Mouse (Mus musculus) spleen, postnatal 14 days (tissue): ENCODE results near the gene Tcf25.

Experiments used
- DNase-seq, 2 experiments: peaks; one replicate each; pipeline ENCODE4 v3.0.0; 2021 to 2022; ENCODE audit warnings: low spot score in 2 of 2

Gene Tcf25

DNA sequence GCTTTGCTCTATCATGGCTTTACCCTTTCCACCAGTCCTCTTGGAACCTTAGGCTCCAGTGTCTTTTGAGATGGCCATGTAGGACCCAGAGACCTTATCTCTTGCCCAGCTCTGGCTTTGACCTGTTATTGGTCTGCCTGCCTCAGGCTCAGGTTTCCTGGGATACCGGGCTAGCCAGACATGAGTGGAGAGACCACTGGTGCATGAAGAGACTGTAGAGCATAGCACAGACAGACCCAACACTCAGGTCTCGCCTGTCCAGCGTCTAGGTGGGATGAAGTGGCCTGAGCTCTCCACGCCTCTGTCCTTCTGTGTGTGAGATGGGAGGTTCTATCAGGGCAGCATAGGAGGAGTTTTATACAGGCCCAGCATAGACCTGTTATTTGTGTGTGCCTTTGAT, 24.5 kb upstream of the Tcf25 start:
- no peak for DNase-seq

DNA sequence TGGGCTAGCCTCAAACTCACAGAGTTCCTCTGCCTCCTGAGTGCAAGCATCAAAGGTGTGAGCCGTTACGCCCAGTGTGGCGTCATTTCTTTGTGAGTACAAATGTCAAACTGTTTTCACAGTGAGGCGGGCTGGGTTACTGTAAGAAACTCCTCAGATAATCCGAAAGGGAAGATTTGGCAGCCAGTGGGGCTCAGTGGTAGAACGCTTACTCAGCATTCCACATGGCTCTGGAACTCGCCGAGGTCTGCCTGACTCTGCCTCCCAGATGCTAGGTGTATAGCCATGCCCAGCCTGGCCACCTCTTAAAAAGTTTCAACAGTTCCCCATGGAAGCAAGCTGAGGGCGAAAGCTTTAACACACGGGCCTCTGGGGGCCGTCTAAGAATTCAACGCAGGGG, 21.4 kb upstream of the Tcf25 start:
- DNase-seq = no peak

DNA sequence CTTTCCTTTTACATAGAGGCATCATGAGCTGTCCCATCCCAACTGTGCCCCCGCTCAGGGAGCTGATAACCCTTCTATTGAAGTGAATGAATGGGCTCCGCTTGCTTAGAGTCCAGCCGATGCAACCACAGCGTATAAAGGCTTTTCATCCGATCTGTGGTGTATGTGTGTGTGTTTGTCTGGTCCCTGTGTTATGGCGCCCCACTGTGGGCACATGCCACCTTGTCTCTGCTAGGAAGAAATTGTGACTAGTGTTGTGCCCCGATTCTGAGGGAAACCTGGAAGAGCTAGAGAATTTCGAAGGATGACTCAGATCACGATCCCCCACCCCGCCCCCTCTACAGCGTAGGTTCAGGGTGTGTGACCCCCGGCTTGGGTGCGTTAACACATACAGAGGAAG, 20.8 kb upstream of the Tcf25 start:
- DNase-seq = no peak

DNA sequence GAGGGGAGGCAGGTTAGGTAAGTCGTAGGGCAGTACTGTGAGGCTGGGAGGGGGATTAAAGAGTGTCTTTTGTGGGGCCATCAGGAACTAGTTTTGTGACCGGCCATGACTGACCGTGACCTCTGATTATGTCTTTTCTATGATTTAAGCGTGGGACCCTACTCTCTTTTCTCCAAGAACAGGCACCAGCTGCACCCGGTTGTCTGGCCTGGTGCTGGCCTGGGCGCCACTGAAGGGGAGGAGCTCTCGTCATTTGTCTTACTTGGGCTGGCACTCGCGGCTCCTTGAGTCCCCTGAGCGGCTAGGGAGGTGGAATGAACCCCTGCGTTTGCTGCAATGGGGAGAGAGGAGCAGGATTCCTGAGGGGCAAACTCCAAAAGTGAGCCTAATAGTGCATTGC, 20.3 kb upstream of the Tcf25 start:
- no peak for DNase-seq

DNA sequence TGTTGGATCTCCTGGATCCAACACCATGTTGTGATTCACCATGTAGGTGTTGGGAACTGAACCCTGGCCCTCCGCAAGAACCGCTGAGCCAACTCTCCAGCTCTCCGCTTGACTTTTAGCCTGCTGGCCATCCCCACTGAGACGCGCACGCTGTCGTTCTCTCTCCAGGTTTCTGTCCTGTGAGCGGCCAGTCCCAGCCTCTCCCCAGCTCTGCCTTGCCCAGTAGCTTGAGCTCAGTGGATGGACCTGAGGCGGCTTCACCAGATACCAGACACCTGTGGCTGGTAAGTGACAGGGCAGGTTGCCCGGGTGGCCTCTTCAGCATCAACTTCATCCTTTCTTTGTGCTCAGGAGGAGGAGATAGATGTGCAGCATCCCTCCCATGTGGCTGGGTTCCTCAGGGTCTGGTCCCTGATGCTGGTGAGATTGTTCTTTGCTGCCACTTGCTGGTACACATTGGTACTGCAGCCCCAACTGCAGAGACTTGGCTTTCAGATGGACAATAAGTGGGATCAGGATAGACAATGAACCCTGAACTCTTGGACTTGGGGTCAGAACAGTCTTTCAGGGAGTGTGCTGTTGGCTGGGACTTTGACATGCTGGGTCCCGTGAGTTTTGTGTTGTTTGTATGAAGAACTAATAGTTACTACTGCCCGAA, 12.3 kb upstream of the Tcf25 start:
- DNase-seq = peak; percentile 46 to 63

DNA sequence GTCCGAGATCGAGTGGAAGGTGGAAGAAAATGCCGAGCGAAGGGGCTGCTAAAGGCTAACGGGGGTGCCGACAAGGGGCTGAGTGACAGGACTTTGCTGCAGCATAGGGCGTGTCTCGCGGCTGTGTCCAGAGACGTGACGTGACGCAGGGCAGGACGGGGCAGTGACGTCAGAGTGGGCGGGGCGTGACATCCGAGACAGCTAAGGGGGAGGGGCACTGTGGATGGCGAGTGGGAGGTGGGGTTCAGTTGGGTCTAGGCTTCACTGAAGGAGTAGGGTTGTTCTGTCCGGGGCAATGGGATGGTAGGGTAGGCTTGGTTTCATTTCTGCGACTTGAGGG, 656 bp downstream of the Tcf25 start:
- DNase-seq = peak; percentile 90 to 96

DNA sequence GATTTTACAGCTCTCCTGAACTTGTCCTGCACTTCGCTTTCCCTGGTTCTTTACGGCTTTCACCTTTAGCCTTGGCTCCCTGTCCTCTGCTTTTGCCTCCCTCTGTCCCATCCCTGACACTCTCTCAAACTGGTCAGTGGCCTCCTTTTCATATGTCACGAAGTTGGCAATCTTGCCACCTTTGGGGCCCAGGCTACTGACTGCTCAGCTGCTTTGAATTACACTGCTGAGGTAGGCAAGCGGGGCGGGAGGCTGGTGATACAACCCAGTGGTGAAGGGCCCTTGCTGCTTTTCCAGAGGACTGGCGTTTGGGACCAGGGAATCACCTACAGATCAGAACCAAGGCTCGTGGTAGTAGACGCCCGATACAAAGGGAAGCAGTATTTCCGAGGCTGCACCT, 2.1 kb downstream of the Tcf25 start:
- DNase-seq = no peak

DNA sequence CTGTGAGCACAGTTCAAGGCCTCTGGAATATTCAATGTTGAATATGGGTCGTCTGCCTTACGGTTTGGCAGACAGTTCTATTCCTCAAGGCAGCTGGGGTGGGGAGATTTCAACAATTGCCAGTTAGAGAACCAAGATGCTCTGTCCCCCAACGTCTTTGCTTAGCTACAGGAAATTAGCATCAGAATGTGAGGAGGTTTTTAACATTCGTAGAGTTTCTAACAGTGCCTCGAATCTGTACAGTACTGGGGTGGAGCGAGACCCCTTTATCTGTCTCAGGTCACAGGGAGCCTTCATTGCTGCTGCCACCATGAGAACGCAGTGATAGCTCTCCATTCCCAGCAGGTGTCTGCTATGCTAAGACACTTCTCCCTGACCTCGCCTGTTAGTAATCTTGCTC, 2.6 kb downstream of the Tcf25 start:
- DNase-seq = no peak

DNA sequence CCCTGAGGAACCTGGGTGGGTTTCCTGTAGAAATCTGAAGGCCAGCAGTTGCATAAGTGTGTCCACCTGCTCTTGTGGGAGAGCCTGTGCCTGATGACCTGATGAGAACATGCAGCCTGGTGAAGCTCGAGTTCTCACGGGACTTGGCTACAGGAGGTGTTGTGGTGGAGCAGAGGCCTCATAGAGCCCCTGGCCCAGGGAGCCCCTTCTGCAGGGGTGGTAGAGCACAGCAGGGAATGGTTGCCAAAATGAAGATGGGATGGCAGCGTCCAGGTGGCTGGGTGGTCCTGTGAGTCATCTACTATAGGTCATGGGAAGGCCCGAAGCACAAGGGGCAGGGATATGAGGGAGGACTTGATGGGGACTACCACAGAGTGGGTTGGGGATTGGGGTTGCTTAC, 8.2 kb downstream of the Tcf25 start:
- DNase-seq = no peak

DNA sequence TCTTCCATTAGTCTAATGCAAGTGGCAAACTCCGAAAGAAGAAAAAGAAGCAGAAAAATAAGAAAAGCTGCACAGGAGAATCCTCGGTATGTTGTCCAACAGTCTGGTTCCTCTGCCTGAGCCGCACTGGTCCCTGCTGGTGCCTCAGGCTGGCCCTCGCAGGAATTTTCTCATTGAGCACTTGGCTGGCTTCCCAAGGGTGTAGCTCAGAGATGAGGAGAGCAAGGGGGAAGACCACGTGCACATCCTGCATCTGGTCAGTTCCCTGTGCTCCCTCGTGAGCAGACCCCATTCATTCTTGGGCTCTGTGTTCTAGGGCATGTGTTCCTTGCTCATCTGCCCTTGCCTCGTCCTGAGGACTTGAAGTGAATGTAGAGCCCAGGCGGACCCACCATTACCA, 9.0 kb downstream of the Tcf25 start:
- no peak for DNase-seq

DNA sequence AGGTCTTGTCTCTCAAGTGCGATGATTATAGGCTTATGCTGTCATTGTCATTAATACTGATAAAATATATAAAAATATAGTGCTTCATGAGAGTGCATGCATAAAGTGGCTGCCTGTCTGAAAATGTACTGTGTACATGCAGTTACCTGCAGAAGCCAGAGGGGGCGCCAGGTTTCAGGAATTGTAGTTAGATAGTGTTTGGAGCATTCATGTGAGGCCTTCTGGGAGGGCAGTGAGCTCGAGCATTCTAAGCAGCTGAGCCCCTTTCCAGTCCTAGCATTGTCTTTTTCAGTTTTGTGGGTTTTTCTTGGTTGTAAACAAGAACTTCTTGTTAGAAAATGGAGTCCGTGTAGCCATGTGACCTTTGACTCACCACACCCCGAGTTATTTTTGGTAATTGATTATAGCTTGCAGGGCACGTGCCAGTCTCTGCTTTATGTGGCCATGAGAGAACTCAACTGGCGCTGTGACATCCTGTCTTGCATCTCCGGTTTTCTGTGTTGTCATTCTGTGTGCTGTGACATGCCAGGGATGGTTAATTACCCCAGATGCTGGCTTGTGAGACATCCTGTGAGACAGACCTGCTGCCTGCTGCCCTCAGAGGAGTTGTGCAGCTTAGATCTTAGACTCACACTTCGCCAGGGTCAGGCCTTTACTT, 11.5 kb downstream of the Tcf25 start:
- peak in 1 of 2 experiments; percentile 19 for DNase-seq

DNA sequence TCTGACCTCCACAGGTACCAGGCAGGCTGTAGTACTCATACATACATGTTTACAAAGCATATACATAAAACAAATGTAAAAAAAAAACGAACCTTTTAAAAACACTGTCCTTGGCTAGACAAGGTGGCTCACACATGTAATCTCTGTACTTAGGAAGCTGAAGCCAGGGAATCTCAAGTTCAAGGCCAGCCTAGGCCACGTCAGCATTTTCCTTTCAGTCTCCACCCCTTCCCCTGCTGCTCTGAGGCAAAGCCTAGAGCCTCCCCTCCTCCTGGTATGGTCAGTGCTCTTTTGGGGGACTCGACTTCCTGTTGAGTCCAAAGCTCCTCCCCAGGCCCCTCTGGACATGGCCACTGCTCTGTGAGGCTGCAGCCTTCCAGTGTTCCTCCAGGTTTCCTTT, 13.5 kb downstream of the Tcf25 start:
- DNase-seq = no peak

DNA sequence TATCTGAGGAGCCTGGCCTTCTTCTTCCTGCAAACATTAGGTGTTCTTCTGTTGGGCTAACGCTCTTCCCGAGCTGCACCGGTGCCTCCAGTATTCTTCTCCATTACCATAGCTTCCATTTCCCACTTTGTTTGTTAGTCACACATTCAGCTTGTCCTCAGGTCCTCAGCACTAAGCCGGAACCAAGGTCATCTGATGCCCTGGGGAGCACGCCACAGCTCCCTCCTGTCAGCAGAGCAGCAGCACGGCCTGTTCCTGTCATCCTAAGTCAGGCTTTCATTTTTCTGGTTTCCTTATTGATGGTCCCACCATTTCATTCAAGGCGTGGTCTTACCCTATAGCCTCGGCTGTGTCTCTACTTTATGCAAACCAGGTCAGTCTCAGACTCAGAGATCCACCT, 14.2 kb downstream of the Tcf25 start:
- DNase-seq = no peak

DNA sequence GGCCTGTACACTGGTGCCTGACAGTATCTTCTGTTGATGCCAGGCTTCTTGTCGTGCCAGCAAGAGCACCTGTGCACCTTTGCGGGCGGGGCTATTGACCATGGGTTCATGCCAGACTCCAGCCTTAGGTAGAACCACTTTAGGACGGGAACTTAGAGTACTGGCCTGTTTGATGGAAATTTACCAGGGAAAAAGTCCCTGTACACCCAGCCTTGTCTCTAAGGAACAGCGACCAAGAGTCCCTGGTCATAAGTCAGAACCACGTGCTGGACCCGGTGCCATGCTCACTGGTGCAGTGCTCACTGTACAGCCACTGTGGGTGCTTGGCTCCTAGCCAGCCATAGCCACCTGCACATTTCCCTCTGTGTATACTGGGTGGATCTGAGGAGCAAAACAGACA, 15.5 kb downstream of the Tcf25 start:
- no peak for DNase-seq

DNA sequence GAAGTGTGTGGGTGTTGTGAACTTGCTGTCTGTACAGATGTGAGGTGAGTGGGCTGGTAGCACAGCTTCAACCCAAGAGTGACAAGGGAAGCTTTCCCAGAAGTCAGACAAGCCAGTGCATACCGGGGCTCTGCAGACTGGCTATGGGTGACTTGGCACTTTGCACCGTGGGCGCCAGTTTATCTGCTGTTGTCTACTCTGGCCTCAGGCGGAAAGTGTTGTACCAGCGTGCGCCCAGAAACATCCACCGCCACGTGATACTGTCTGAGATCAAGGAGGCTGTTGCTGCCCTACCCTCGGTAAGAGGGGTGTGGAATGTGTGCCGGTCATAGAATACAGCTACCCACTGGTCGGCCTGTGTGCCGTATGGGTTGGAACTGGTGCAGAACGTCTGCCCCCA, 24.8 kb downstream of the Tcf25 start:
- DNase-seq = no peak

DNA sequence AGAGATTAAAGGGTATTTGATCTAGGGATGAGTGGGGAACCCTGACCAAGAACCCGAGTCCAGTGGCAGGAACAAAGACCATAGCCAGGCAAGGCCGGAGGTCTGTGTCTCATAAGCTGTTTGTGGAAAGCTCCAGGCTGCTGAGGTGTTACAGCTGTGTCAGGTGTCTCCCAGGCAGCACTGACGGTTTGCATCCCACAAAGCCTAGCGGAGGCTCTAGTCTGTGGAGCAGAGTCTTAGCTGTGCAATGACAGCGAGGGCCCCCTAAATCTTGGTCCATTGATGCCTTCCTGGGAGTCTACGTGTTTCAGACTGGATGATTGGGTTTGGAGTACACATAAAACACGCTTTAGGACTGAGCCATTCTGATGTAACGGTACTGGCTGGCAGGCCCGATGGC, 28.4 kb downstream of the Tcf25 start:
- no peak for DNase-seq

DNA sequence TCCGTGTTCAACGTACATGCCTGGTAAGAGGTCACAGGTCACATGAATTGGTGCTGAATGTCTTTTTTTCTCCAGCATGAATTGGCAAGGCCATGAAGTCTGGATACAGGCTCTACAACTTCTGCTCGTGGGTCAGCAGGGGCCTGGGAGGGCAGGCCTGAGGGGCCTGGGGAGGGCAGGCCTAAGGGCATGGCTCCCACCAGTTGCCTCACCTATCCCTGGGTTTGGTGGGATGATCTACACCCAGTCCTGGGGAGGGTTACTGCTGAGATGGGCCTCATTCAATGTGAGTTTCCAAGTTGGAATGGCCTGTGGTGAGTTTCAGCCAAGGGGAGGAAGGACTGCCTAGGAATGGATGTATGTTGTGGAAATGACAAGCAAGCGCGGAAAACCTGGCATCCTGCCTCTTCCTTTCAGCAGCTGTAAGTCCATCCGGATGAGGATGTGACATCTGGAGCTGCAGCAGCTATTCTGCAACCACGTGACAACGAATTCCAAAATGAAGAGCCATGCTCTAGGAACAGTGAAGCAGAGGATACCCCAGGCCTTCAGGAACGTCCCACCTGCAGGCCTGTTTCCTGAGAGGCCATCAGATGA, 29.3 kb downstream of the Tcf25 start:
- no peak for DNase-seq

DNA sequence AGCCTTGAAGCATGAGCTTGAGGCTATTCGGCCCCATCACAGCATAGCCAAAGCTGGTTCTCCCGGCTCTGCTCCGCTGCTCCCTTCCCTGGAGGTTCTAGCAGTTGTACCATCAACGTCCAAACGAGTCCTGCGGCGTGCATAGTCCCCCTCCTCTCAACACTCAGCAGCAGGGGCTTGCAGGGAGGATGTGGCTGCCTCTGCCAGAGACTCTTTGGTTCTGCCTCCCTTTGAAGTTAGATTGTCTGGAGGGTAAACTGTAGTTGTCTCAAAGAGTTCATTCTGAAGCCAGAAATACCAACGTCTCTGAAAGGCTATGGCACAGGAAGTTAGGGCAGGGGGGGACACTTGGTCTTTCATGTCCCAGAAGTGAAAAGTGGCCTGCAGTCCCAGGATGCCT, 31.0 kb downstream of the Tcf25 start:
- DNase-seq = no peak

DNA sequence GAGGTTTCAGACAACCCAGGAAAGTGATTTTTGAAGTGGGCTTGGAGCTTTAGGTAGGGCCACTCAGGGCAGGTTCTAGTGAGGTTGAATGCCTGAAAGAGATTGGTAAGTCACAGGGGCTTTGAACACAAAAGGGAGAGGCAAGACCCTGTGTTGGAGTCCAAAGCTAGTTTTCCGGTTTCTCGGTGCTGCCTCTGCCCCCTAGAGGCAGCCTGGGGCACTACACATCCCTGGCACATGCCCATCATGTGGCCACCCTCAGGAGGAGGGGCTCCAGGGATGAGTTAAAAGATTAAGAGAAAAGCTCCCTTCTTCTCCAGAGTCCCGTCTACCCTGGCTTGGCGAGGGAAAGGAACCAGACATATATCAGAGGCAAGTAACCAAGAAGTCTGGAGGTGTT, 33.2 kb downstream of the Tcf25 start, which contains the start of gene Mc1r:
Gene Mc1r (plus strand): TSS at position 322 of the 400 bp plus-strand sequence.
- DNase-seq = peak; percentile 47 to 67

DNA sequence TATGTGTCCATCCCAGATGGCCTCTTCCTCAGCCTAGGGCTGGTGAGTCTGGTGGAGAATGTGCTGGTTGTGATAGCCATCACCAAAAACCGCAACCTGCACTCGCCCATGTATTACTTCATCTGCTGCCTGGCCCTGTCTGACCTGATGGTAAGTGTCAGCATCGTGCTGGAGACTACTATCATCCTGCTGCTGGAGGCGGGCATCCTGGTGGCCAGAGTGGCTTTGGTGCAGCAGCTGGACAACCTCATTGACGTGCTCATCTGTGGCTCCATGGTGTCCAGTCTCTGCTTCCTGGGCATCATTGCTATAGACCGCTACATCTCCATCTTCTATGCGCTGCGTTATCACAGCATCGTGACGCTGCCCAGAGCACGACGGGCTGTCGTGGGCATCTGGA, 34.1 kb downstream of the Tcf25 start:
- DNase-seq = no peak

DNA sequence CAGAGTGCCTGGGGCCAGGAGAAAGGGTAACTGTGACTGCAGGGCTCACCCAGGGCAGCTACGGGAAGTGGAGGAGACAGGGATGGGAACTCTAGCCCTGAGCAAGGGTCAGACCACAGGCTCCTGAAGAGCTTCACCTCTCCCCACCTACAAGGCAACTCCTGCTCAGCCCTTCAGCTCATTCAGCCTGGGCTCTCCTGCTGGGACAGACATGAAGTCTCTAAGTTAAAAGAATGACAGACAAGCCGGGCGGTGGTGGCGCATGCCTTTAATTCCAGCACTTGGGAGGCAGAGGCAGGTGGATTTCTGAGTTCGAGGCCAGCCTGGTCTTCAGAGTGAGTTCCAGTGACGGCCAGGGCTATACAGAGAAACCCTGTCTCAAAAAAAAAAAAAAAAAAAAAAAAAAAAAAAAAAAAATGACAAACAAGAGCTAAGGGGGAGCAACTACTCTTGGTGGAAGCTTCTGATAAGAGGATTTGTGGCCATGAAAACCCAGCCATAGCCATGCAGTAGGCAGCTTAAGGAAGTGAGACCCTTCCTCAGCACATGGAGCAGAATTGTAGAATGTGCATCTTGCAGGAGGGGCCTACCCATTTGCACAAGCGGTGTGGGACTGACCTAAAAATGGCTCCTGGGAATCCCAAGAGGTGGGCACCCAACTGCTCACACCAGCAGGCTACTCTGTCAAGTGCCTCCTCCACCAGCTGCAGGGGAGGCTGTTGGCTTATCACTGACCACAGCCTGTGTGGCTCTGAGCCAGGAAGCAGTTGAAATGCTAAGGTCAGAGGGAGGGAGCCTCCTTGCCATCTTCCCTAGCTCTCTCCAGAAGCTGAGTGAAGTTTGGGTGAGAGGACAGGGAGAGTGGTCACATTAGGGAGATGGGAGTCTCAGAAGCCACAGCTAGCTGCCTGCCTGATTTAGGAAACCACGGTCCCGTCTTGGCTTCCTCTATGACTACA, 35.3 kb downstream of the Tcf25 start:
- DNase-seq = peak in 1 of 2 experiments; percentile 53

DNA sequence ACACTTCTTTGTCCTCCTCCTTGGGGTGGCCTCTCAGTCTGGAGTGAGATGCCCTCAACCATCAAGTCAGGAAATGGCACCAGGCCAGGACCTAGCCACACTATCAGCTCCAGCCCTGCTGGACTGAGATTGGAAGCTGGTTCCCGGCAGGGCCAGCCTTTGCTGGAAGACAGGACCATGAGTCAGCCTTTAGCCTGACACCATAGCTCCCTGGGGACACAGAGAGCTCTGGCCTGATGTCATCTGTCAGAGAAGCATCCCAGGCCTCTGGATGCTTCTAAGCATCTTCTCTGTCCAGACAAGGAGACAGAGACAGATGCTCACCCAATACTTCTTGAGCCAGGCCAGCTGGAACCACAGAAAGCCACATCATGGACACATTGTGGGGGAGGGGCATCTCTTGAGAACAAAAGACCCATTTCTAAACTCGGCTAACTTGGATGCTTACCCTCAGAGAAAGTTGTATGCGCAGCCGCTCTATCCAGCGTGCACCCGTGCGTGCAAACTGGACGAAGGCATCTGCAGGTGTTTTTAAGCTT, 36.6 kb downstream of the Tcf25 start:
- no peak for DNase-seq
